Mouse (Mus musculus) kidney, adult 2 months (tissue): ENCODE measurements around the gene Zfp697. TPM values are rescaled to one million over a fixed set of nuclear protein-coding genes. Genes with fewer than 3 reads are reported as not detected.

ENCODE experiments used
- DNase-seq: peaks from one replicate; pipeline ENCODE4 v3.0.0; 2021
- H3K27ac ChIP-seq: fragments of 200-500 bp; 2 replicates; pipeline ENCODE4 v1.5.1; 2012; ENCODE audit warnings: low read depth, low read length, control low read depth, inconsistent platforms; ENCODE audit not compliant: insufficient read depth
- H3K27me3 ChIP-seq: fragments of 200-500 bp; replicated peaks from 2 replicates; pipeline ENCODE4 v1.6.1; 2012; ENCODE audit warnings: mild to moderate bottlenecking, moderate library complexity, low read length, inconsistent platforms; ENCODE audit not compliant: control insufficient read depth, insufficient read depth
- H3K36me3 ChIP-seq: fragments of 200-500 bp; 2 replicates; pipeline ENCODE4 v1.6.1; 2012; ENCODE audit warnings: mild to moderate bottlenecking, moderate library complexity, low read length, inconsistent platforms; ENCODE audit not compliant: control insufficient read depth, insufficient read depth
- H3K4me1 ChIP-seq: fragments of 200-500 bp; 2 replicates; pipeline ENCODE4 v1.6.1; 2011; ENCODE audit warnings: low read length; ENCODE audit not compliant: control insufficient read depth, insufficient read depth
- H3K4me3 ChIP-seq: fragments of 200-500 bp; 2 replicates; pipeline ENCODE4 v1.5.1; 2011; ENCODE audit warnings: mild to moderate bottlenecking, low read depth, low read length, control low read depth; ENCODE audit not compliant: insufficient read depth
- CTCF ChIP-seq: fragments of 200-500 bp; conservative IDR thresholded peaks from 2 replicates; pipeline ENCODE4 v1.5.1; 2011; ENCODE audit warnings: low read depth, mild to moderate bottlenecking, control low read depth, low read length, moderate library complexity, mixed read lengths; ENCODE audit not compliant: insufficient read depth, insufficient read length
- POLR2A ChIP-seq: fragments of 200-500 bp; IDR thresholded peaks from one replicate; pipeline ENCODE4 v1.6.1; 2011; ENCODE audit warnings: low read depth, low read length, control low read depth
- WGBS: fragments of 180-500 bp; shearing (Covaris S2); methylation state at CpG from one replicate; pipeline ENCODE4 v1.1.7; 2018; 5-methylcytosine and 5-hydroxymethylcytosine counted together
- polyA plus RNA-seq: library from polyadenylated mRNA; depleted of rRNA; stranded (reverse); fragments of >200 nt; gene quantifications from 2 replicates; pipeline ENCODE4 v1.2.3, GENCODE M21; 2012

Zfp697 gene
- polyA plus RNA-seq, 1 experiment: 14.7 TPM

GRCm38 (mm10) chr3:98355344-98356025 is 26.8 kb upstream of the Zfp697 start:
- DNase-seq: peak; percentile 37
- no peaks in the 10 kb centered on the region for H3K36me3 ChIP-seq
- H3K4me1 ChIP-seq: no peaks in the 10 kb centered on the region
- TF ChIP-seq POLR2A (no peak), CTCF (no peak)
- H3K27ac ChIP-seq: no peak overlapping the region
- H3K27me3 ChIP-seq: no peaks in the 10 kb centered on the region
- no peak overlapping the region for H3K4me3 ChIP-seq
- 53% methylated on average over 10 of the region's 10 CpGs for WGBS

GRCm38 (mm10) chr3:98356026-98356365 is 26.3 kb upstream of the Zfp697 start:
- Histone ChIP-seq H3K36me3 (no peaks in the 10 kb centered on the region), H3K4me1 (no peaks in the 10 kb centered on the region), H3K27ac (no peak overlapping the region; the same call in 1 of the 2 replicates), H3K27me3 (no peaks in the 10 kb centered on the region), H3K4me3 (no peak overlapping the region)
- DNase-seq: no peak
- TF ChIP-seq POLR2A (no peak), CTCF (no peak)
- WGBS: 51% methylated on average over 6 of the region's 6 CpGs

GRCm38 (mm10) chr3:98356632-98357370 is 25.5 kb upstream of the Zfp697 start:
- no peaks in the 10 kb centered on the region for H3K36me3 ChIP-seq
- no peaks in the 10 kb centered on the region for H3K27me3 ChIP-seq
- TF ChIP-seq POLR2A: no peak
- H3K4me1 ChIP-seq: no peaks in the 10 kb centered on the region
- no peak for DNase-seq
- no peak overlapping the region for H3K4me3 ChIP-seq
- H3K27ac ChIP-seq: no peak overlapping the region
- WGBS: 69% methylated on average over 3 of the region's 3 CpGs

GRCm38 (mm10) chr3:98362753-98363152 is 19.5 kb upstream of the Zfp697 start:
- TF ChIP-seq CTCF (peak; percentile 58), POLR2A (no peak)
- Histone ChIP-seq H3K4me3 (no peak overlapping the region), H3K27ac (no peak overlapping the region), H3K36me3 (no peaks in the 10 kb centered on the region), H3K27me3 (no peaks in the 10 kb centered on the region), H3K4me1 (peaks cover 3% of the 10 kb centered on the region; the same call in 1 of the 2 replicates)
- WGBS: 17% methylated on average over 2 of the region's 2 CpGs
- DNase-seq: peak; percentile 77

GRCm38 (mm10) chr3:98366086-98366485 is 16.2 kb upstream of the Zfp697 start:
- TF ChIP-seq CTCF (no peak), POLR2A (no peak)
- H3K4me3 ChIP-seq: no peak overlapping the region
- H3K27ac ChIP-seq: no peak overlapping the region
- no peaks in the 10 kb centered on the region for H3K36me3 ChIP-seq
- peaks cover 15% of the 10 kb centered on the region; the same call in 1 of the 2 replicates for H3K4me1 ChIP-seq
- WGBS: 76% methylated on average over 3 of the region's 3 CpGs
- DNase-seq: peak; percentile 61
- no peaks in the 10 kb centered on the region for H3K27me3 ChIP-seq

- no peaks in the 10 kb centered on the region for H3K36me3 ChIP-seq
- 80% methylated on average over 4 of the region's 4 CpGs for WGBS
- no peak overlapping the region for H3K27ac ChIP-seq
- no peak overlapping the region for H3K4me3 ChIP-seq
- peaks cover 15% of the 10 kb centered on the region; the same call in 1 of the 2 replicates for H3K4me1 ChIP-seq
- TF ChIP-seq POLR2A: no peak
- no peak for TF ChIP-seq CTCF
- no peak for DNase-seq
- no peaks in the 10 kb centered on the region for H3K27me3 ChIP-seq
Measured at GRCm38 (mm10) chr3:98366823-98367222, 15.4 kb upstream of the Zfp697 start.

GRCm38 (mm10) chr3:98368283-98368682 is 14.0 kb upstream of the Zfp697 start:
- H3K27ac ChIP-seq: peak overlapping the region; percentile 99
- peak; percentile 88 for DNase-seq
- H3K36me3 ChIP-seq: no peaks in the 10 kb centered on the region
- TF ChIP-seq CTCF (no peak), POLR2A (no peak)
- WGBS: 19% methylated on average over 4 of the region's 4 CpGs
- H3K27me3 ChIP-seq: no peaks in the 10 kb centered on the region
- H3K4me3 ChIP-seq: no peak overlapping the region
- H3K4me1 ChIP-seq: peaks cover 15% of the 10 kb centered on the region; the same call in 1 of the 2 replicates
